In genomic region chr2:163471710-163472465, GRCm38 (mm10) we compare ENCODE assay signal across 8 mouse cellular contexts. TPM values are rescaled to one million over a fixed set of nuclear protein-coding genes. Genes with fewer than 3 reads are reported as not detected.
DNase-seq lines count a peak whose midpoint lies in the region; ATAC-seq and TF ChIP-seq lines count a peak whose summit lies in the region.

No protein-coding gene starts in this region.

- no peak for TF ChIP-seq CTCF in MEL (IDR thresholded peaks at IDR 0.05 in 2 of 3, conservative IDR thresholded peaks at IDR 0.05 in 1 of 3; ENCODE audit: control insufficient read depth in 1 of 3, insufficient read depth in 1 of 3, low read depth in 2 of 3, low read length in 3 of 3, poor library complexity in 1 of 3, severe bottlenecking in 1 of 3)

- H3K9ac ChIP-seq in MEL (ENCODE audit: control insufficient read depth, low read depth, low read length, poor library complexity, severe bottlenecking): peak overlapping the region; percentile 83
- peak overlapping the region; percentile 84 for H3K9ac ChIP-seq in forebrain, embryonic 13.5 days

- peaks cover 0 to 5% of the 10 kb centered on the region in 2 experiments; a peak in 1 of 4 replicates for H3K36me3 ChIP-seq in MEL (ENCODE audit: control insufficient read depth in 1 of 2, insufficient read depth in 2 of 2, low read length in 2 of 2)
- H3K36me3 ChIP-seq in forebrain, embryonic 13.5 days (ENCODE audit: poor library complexity, severe bottlenecking): peaks cover 28% of the 10 kb centered on the region

- peak overlapping the region; percentile 34 for H3K27ac ChIP-seq in MEL (ENCODE audit: control insufficient read depth, low read depth, low read length)
- H3K27ac ChIP-seq in forebrain, embryonic 13.5 days: peak overlapping the region; percentile 32; the same call in 1 of the 2 replicates

- 5% methylated on average over 36 of the region's 36 CpGs for WGBS in forebrain, embryonic 13.5 days

- peaks cover 0 to 7% of the 10 kb centered on the region in 2 experiments; a peak in 2 of 4 replicates for H3K4me1 ChIP-seq in MEL (ENCODE audit: control insufficient read depth in 1 of 2, insufficient read depth in 2 of 2, low read length in 2 of 2)
- peaks cover 12% of the 10 kb centered on the region for H3K4me1 ChIP-seq in forebrain, embryonic 13.5 days

- H3K79me2 ChIP-seq in MEL (ENCODE audit: control insufficient read depth, insufficient read depth, low read length, poor library complexity): peaks cover 4% of the 10 kb centered on the region

- peak overlapping the region; percentile 80 to 81 for H3K4me3 ChIP-seq in MEL (ENCODE audit: control insufficient read depth in 1 of 2, insufficient read depth in 1 of 2, low read depth in 2 of 2, low read length in 2 of 2)
- H3K4me3 ChIP-seq in forebrain, embryonic 13.5 days: peak overlapping the region; percentile 72

- TF ChIP-seq EP300 in MEL (IDR thresholded peaks at IDR 0.05; ENCODE audit: low read depth in 1 of 2, low read length in 2 of 2): no peak

- no peak for TF ChIP-seq POLR2A in MEL (IDR thresholded peaks at IDR 0.05; ENCODE audit: control insufficient read depth in 1 of 2, insufficient read depth in 1 of 2, low read depth in 1 of 2, low read length in 2 of 2, poor library complexity in 1 of 2)

- H3K4me2 ChIP-seq in forebrain, embryonic 13.5 days: peak overlapping the region; percentile 78

- no peak; the same call in 1 of the 2 replicates for ATAC-seq in forebrain, embryonic 13.5 days

- peaks cover 0 to 2% of the 10 kb centered on the region in 2 experiments; a peak in 1 of 4 replicates for H3K27me3 ChIP-seq in MEL (ENCODE audit: control insufficient read depth in 1 of 2, insufficient read depth in 2 of 2, low read length in 2 of 2)
- no peaks in the 10 kb centered on the region for H3K27me3 ChIP-seq in forebrain, embryonic 13.5 days

- H3K9me3 ChIP-seq in MEL (replicated peaks; ENCODE audit: insufficient read depth, low read length): no peaks in the 10 kb centered on the region
- H3K9me3 ChIP-seq in forebrain, embryonic 13.5 days (replicated peaks): no peaks in the 10 kb centered on the region

- no peak for TF ChIP-seq RAD21 in MEL (IDR thresholded peaks at IDR 0.05; ENCODE audit: low read depth, low read length)

- intact Hi-C loops in left cerebral cortex, postnatal 36 days (cut with DNase I): no loop called here

- DNase-seq in adrenal gland, adult (ENCODE audit: inconsistent age in 2 of 2, low spot score in 1 of 2): peak; percentile 51 to 89
- no peak for DNase-seq in adrenal gland, postnatal 25 days
- no peak for DNase-seq in MEL (ENCODE audit: low read depth, low spot score)
- DNase-seq in kidney, adult 18-20 months: peak; percentile 45
- peak; percentile 64 for DNase-seq in lung, postnatal 10 days
- DNase-seq in left cerebral cortex, adult 8-10 months (ENCODE audit: low spot score in 2 of 2): no peak
- no peak for DNase-seq in left cerebral cortex, postnatal 36 days (ENCODE audit: low spot score in 2 of 2)

TF ChIP-seq in MEL, 35 proteins besides CTCF, POLR2A, EP300 and RAD21:
- no peak for TF ChIP-seq MXI1 (IDR thresholded peaks at IDR 0.05; ENCODE audit: low read depth, low read length)
- 0 out of 2 replicates have a peak, but pooled peaks have one; percentile 4 for TF ChIP-seq TBP (IDR thresholded peaks at IDR 0.05; ENCODE audit: low read depth, low read length)
- no peak for TF ChIP-seq MAFK (IDR thresholded peaks at IDR 0.05; ENCODE audit: borderline replicate concordance, low read depth, low read length)
- 0 out of 2 replicates have a peak, but pooled peaks have one; percentile 33 for TF ChIP-seq E2F4 (IDR thresholded peaks at IDR 0.05; ENCODE audit: borderline replicate concordance, low read depth, low read length)
- no peak for TF ChIP-seq UBTF (IDR thresholded peaks at IDR 0.05; ENCODE audit: borderline replicate concordance, insufficient read depth, low read depth, low read length)
- no peak for TF ChIP-seq SMC3 (IDR thresholded peaks at IDR 0.05; ENCODE audit: low read depth, low read length)

RNA-seq across cellular contexts. Expression of gene Fitm2, which starts 0.5 kb away (rescaled TPM):
- 61.2 and 74.5 TPM in 2 replicates for total RNA-seq in adrenal gland, postnatal 25 days (2021)
- total RNA-seq in MEL (2012; rRNA removed): 7.6 and 10.6 TPM in 2 replicates
- polyA plus RNA-seq in MEL (2012; ENCODE audit: insufficient read depth in 1 of 2, insufficient read length in 2 of 2, low read depth in 1 of 2, low replicate concordance in 2 of 2, missing spikeins in 1 of 2): 10 to 100 TPM in 1 of 2 experiments, 1 to 10 TPM in 1; 6.6 to 60.9 TPM
- 10.2 and 11.0 TPM in 2 replicates for polyA plus RNA-seq in forebrain, embryonic 13.5 days (2015; fragmentation: Nextera tagmentation; extraction: Ambion mirVana)
- 10 to 100 TPM; 16.7 to 19.4 (median 17.9) TPM for total RNA-seq in left cerebral cortex, adult 8-10 months (2022)
- 10 to 100 TPM; 18.8 to 19.3 TPM for total RNA-seq in left cerebral cortex, postnatal 36 days (2021)

RNA-seq across cellular contexts. Expression of gene R3hdml, which starts 20.2 kb away (rescaled TPM):
- total RNA-seq in adrenal gland, postnatal 25 days (2021): not detected in 2 replicates
- not detected in 2 replicates for total RNA-seq in MEL (2012; rRNA removed)
- not detected for polyA plus RNA-seq in MEL (2012; ENCODE audit: insufficient read depth in 1 of 2, insufficient read length in 2 of 2, low read depth in 1 of 2, low replicate concordance in 2 of 2, missing spikeins in 1 of 2)
- 0.16 TPM in 1 of 2 replicates, not detected in the other for polyA plus RNA-seq in forebrain, embryonic 13.5 days (2015; fragmentation: Nextera tagmentation; extraction: Ambion mirVana)
- not detected for total RNA-seq in left cerebral cortex, adult 8-10 months (2022)
- not detected for total RNA-seq in left cerebral cortex, postnatal 36 days (2021)

RNA-seq across cellular contexts. Expression of gene Gdap1l1, which starts 33.6 kb away (rescaled TPM):
- 2.8 and 3.7 TPM in 2 replicates for total RNA-seq in adrenal gland, postnatal 25 days (2021)
- total RNA-seq in MEL (2012; rRNA removed): not detected in 2 replicates
- polyA plus RNA-seq in MEL (2012; ENCODE audit: insufficient read depth in 1 of 2, insufficient read length in 2 of 2, low read depth in 1 of 2, low replicate concordance in 2 of 2, missing spikeins in 1 of 2): not detected
- 79.5 and 82.0 TPM in 2 replicates for polyA plus RNA-seq in forebrain, embryonic 13.5 days (2015; fragmentation: Nextera tagmentation; extraction: Ambion mirVana)
- 10 to 100 TPM; 61.0 to 66.6 (median 63.2) TPM for total RNA-seq in left cerebral cortex, adult 8-10 months (2022)
- total RNA-seq in left cerebral cortex, postnatal 36 days (2021): 10 to 100 TPM; 72.6 to 73.9 TPM

RNA-seq across cellular contexts. Expression of gene Hnf4a, which starts 34.7 kb away (rescaled TPM):
- 2.4 TPM in 1 of 2 replicates, not detected in the other for total RNA-seq in adrenal gland, postnatal 25 days (2021)
- 0.29 and 0.39 TPM in 2 replicates for total RNA-seq in MEL (2012; rRNA removed)
- polyA plus RNA-seq in MEL (2012; ENCODE audit: insufficient read depth in 1 of 2, insufficient read length in 2 of 2, low read depth in 1 of 2, low replicate concordance in 2 of 2, missing spikeins in 1 of 2): 1 to 10 TPM in 1 of 2 experiments, not detected in 1; 1.1 TPM
- polyA plus RNA-seq in forebrain, embryonic 13.5 days (2015; fragmentation: Nextera tagmentation; extraction: Ambion mirVana): not detected in 2 replicates
- not detected for total RNA-seq in left cerebral cortex, adult 8-10 months (2022)
- total RNA-seq in left cerebral cortex, postnatal 36 days (2021): not detected

RNA-seq across cellular contexts. Expression of gene Oser1, which starts 47.4 kb away (rescaled TPM):
- 34.2 and 36.7 TPM in 2 replicates for total RNA-seq in adrenal gland, postnatal 25 days (2021)
- total RNA-seq in MEL (2012; rRNA removed): 42.3 and 43.8 TPM in 2 replicates
- polyA plus RNA-seq in MEL (2012; ENCODE audit: insufficient read depth in 1 of 2, insufficient read length in 2 of 2, low read depth in 1 of 2, low replicate concordance in 2 of 2, missing spikeins in 1 of 2): 10 to 100 TPM in 1 of 2 experiments, not detected in 1; 53.9 TPM
- 80.1 and 83.3 TPM in 2 replicates for polyA plus RNA-seq in forebrain, embryonic 13.5 days (2015; fragmentation: Nextera tagmentation; extraction: Ambion mirVana)
- total RNA-seq in left cerebral cortex, adult 8-10 months (2022): 10 to 100 TPM; 21.1 to 27.5 (median 27.1) TPM
- 10 to 100 TPM; 24.3 to 25.0 TPM for total RNA-seq in left cerebral cortex, postnatal 36 days (2021)

Comparison
In these comparisons a context has a peak if more than half of its experiments do, and no peak if none do; other contexts are left out.
1. DNase-seq: peak in adrenal gland, adult (2 of 2), kidney, adult 18-20 months (single experiment) and lung, postnatal 10 days (single experiment); none in adrenal gland, postnatal 25 days (single experiment), MEL (single experiment), left cerebral cortex, adult 8-10 months (0 of 2) and left cerebral cortex, postnatal 36 days (0 of 2).
2. RNA of gene Gdap1l1, which starts 33.6 kb away (total RNA-seq): 72.6 to 73.9 TPM in left cerebral cortex, postnatal 36 days and 61.0 to 66.6 TPM in left cerebral cortex, adult 8-10 months; 2.8 to 3.7 TPM in adrenal gland, postnatal 25 days and not detected in MEL; every median in the first group is over 10 times any median in the second.